Mouse (Mus musculus) kidney, embryonic 16.5 days (tissue): ENCODE results near the gene Ccna1. TPM values are rescaled to one million over a fixed set of nuclear protein-coding genes. Genes with fewer than 3 reads are reported as not detected.

Experiments used
- ATAC-seq: fragments of 200-750 bp; cut with Nextera tagmentation; 2 replicates; pipeline ENCODE4 v1.8.0; 2017; ENCODE audit warnings: moderate TSS enrichment; ENCODE audit not compliant: low FRiP score, low TSS enrichment
- H3K27ac ChIP-seq: fragments of 300-500 bp; sonication (generic); 2 replicates; pipeline ENCODE4 v1.5.1; 2014; ENCODE audit warnings: low read length
- H3K27me3 ChIP-seq: fragments of 300-500 bp; sonication (generic); 2 replicates; pipeline ENCODE4 v1.6.1; 2014; ENCODE audit warnings: low read length, control low read depth, mixed read lengths; ENCODE audit not compliant: insufficient read depth
- H3K36me3 ChIP-seq: fragments of 300-500 bp; sonication (generic); 2 replicates; pipeline ENCODE4 v1.6.1; 2014; ENCODE audit warnings: low read length, control low read depth, mixed read lengths; ENCODE audit not compliant: insufficient read depth
- H3K4me1 ChIP-seq: fragments of 300-500 bp; sonication (generic); 2 replicates; pipeline ENCODE4 v1.6.1; 2014; ENCODE audit warnings: low read length, control low read depth, mixed read lengths; ENCODE audit not compliant: insufficient read depth
- H3K4me2 ChIP-seq: fragments of 300-500 bp; sonication (generic); replicated peaks from 2 replicates; pipeline ENCODE4 v1.6.1; 2014; ENCODE audit warnings: low read depth, low read length
- H3K4me3 ChIP-seq: fragments of 300-500 bp; sonication (generic); 2 replicates; pipeline ENCODE4 v1.5.1; 2014; ENCODE audit warnings: mild to moderate bottlenecking, low read length
- H3K9ac ChIP-seq: fragments of 300-500 bp; sonication (generic); replicated peaks from 2 replicates; pipeline ENCODE4 v1.6.1; 2014; ENCODE audit warnings: low read length
- H3K9me3 ChIP-seq: fragments of 300-500 bp; sonication (generic); 2 replicates; pipeline ENCODE4 v1.6.1; 2016; ENCODE audit warnings: low read length, control low read depth
- WGBS: fragments of 180-500 bp; shearing (Covaris S2); extraction: QIAGEN DNeasy Blood & Tissue Kit; methylation state at CpG from one replicate; pipeline ENCODE4 v1.1.7; 2014; 5-methylcytosine and 5-hydroxymethylcytosine counted together
- polyA plus RNA-seq: library from polyadenylated mRNA; unstranded; fragments of >200 nt; fragmentation: Nextera tagmentation; extraction: Ambion mirVana; gene quantifications from 2 replicates; pipeline ENCODE4 v1.2.1, GENCODE M21; 2015

The Ccna1 gene
- polyA plus RNA-seq = 1.1 and 3.1 TPM in 2 replicates

GRCm38 (mm10) chr3:55055038-55055746 is at the start of gene Ccna1:
Gene Ccna1 (minus strand): TSS chr3:55055501.
- Histone ChIP-seq H3K9ac (peak within 1 kb of the TSS; percentile 45), H3K36me3 (no peaks in the 10 kb centered on the region), H3K4me2 (peak within 1 kb of the TSS; percentile 76), H3K4me1 (peaks cover 8% of the 10 kb centered on the region), H3K9me3 (no peaks in the 10 kb centered on the region), H3K27me3 (peaks cover 18% of the 10 kb centered on the region), H3K4me3 (peak within 1 kb of the TSS; percentile 56), H3K27ac (no peak within 1 kb of the TSS)
- ATAC-seq = peak; percentile 97
- WGBS = under 1% methylated on average over 67 of the region's 73 CpGs

- ATAC-seq = no peak
- no peaks in the 10 kb centered on the region for H3K9me3 ChIP-seq
- no peak overlapping the region for H3K4me3 ChIP-seq
- H3K4me1 ChIP-seq = peaks cover 4% of the 10 kb centered on the region; the same call in 1 of the 2 replicates
- H3K36me3 ChIP-seq = no peaks in the 10 kb centered on the region
- no peaks in the 10 kb centered on the region for H3K27me3 ChIP-seq
- H3K27ac ChIP-seq = no peak overlapping the region
- no peak overlapping the region for H3K9ac ChIP-seq
- H3K4me2 ChIP-seq = no peak overlapping the region
Observed at GRCm38 (mm10) chr3:55101092-55101491, 45.8 kb upstream of the Ccna1 start.

DNA sequence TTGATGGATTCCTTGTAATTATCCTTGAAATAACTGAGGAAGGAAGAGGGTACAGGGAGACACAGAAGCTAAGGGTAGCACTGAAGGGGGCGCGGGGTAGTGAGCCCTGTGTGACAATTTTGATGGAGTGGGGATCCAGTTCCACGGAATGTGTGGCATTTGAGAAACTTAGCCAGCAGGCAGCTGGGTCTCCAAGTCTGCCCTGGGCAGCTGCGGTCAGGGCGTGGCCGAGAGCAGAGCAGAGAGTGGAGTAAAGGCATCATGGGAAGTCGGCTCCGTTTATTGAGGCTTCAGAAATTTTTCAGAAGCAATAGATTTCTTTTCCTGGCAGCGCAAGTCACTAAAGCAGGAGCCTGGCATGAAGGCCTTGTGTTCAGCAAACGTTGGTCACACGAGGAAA is 43.7 kb upstream of the Ccna1 start:
- H3K9ac ChIP-seq = no peak overlapping the region
- H3K4me3 ChIP-seq = no peak overlapping the region
- no peak for ATAC-seq
- H3K4me1 ChIP-seq = peaks cover 4% of the 10 kb centered on the region; the same call in 1 of the 2 replicates
- H3K4me2 ChIP-seq = no peak overlapping the region
- no peak overlapping the region for H3K27ac ChIP-seq
- WGBS = 76% methylated on average over 11 of the region's 11 CpGs
- no peaks in the 10 kb centered on the region for H3K36me3 ChIP-seq
- no peaks in the 10 kb centered on the region for H3K27me3 ChIP-seq
- no peaks in the 10 kb centered on the region for H3K9me3 ChIP-seq

DNA sequence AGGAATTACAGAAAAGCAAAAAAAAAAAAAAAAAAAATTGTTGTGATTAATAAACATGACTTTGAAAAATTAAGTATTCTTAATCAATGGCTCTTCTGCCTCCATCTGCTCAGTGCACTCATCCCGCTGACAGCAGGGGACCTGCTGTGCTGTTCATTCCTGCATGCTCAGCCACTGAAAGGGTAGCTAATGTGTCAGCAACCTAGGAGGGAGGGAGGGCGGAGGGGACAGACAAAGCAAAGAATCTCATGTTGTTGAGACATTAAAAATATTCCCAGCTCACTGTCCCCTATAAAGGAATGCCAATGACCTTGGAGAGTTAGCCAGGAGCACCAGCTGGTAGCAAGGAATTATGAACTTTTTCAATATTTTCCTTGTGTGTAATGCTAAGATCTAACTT is 42.7 kb upstream of the Ccna1 start:
- Histone ChIP-seq H3K9me3 (no peaks in the 10 kb centered on the region), H3K4me3 (no peak overlapping the region), H3K27ac (no peak overlapping the region), H3K36me3 (no peaks in the 10 kb centered on the region), H3K27me3 (no peaks in the 10 kb centered on the region), H3K4me1 (peaks cover 4% of the 10 kb centered on the region; the same call in 1 of the 2 replicates), H3K4me2 (no peak overlapping the region), H3K9ac (no peak overlapping the region)
- 79% methylated on average over 2 of the region's 2 CpGs for WGBS
- no peak for ATAC-seq

DNA sequence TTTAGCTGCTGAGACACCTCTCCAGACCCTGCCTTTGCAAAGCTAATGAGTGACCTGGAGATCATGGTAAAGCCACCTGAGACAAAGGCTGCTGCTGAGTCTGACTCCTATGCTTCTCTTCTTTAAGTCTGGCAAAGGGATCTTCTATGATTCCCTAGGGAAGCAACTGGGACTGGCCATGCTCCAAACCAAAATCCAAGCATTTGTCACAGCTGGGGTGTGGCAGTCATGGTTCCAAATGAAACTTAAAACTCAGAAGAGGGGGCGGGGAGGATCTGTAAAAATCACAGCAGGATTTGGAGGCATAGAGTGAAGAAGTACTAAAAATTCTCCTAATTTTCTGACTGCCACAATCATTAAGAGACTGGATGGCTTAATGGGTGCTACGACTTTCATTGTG is 41.9 kb upstream of the Ccna1 start:
- H3K36me3 ChIP-seq = no peaks in the 10 kb centered on the region
- H3K4me3 ChIP-seq = no peak overlapping the region
- 90% methylated on average over 2 of the region's 2 CpGs for WGBS
- no peak for ATAC-seq
- H3K9me3 ChIP-seq = no peaks in the 10 kb centered on the region
- H3K27ac ChIP-seq = no peak overlapping the region
- H3K9ac ChIP-seq = no peak overlapping the region
- H3K4me1 ChIP-seq = peaks cover 4% of the 10 kb centered on the region; the same call in 1 of the 2 replicates
- no peaks in the 10 kb centered on the region for H3K27me3 ChIP-seq
- H3K4me2 ChIP-seq = no peak overlapping the region

- Histone ChIP-seq H3K27ac (peak overlapping the region; percentile 70), H3K36me3 (no peaks in the 10 kb centered on the region), H3K4me2 (no peak overlapping the region), H3K4me3 (no peak overlapping the region), H3K27me3 (no peaks in the 10 kb centered on the region), H3K4me1 (peaks cover 4% of the 10 kb centered on the region; the same call in 1 of the 2 replicates), H3K9me3 (no peaks in the 10 kb centered on the region), H3K9ac (no peak overlapping the region)
- no peak for ATAC-seq
- 75% methylated on average over 2 of the region's 2 CpGs for WGBS
Observed at GRCm38 (mm10) chr3:55096655-55097005, 41.3 kb upstream of the Ccna1 start.

DNA sequence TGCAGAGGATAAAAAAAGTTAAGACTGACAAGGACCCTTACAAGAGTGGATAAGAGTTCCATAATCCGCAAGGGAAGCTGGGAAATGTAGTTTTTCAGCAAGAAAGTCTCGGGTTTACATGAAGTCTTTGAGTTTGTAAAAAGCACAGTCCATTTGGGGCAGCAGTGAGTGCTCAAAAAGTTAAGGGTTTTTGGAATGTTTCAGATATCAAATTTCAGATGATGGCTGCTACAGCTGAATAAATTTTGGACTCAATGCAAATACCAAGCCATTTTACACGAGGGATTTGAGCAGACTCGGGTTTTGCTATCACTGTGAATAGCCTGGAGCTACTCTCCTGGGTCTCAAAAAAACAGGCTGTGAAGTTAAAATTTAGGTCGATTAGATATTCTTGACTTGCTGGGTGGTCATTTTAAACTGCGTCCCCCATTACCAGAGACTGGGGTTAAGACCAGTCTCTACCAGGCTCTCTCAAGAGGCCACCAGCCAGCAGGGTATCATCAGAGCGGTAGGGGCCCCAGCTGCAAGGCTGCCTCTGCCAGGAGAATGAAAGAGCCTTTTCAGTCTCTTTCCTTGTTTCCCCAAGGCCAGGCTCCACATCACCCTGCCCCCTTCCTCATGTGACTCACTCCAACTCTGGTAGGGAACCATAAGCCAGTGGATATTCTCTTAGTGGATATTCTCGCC is 40.8 kb upstream of the Ccna1 start:
- Histone ChIP-seq H3K4me2 (no peak overlapping the region; the same call in 1 of the 2 replicates), H3K4me3 (no peak overlapping the region), H3K27ac (peak overlapping the region; percentile 70), H3K9me3 (no peaks in the 10 kb centered on the region), H3K27me3 (no peaks in the 10 kb centered on the region), H3K36me3 (no peaks in the 10 kb centered on the region), H3K9ac (no peak overlapping the region), H3K4me1 (peaks cover 4% of the 10 kb centered on the region; the same call in 1 of the 2 replicates)
- WGBS = 34% methylated on average over 8 of the region's 8 CpGs
- peak; percentile 61; the same call in 1 of the 2 replicates for ATAC-seq

DNA sequence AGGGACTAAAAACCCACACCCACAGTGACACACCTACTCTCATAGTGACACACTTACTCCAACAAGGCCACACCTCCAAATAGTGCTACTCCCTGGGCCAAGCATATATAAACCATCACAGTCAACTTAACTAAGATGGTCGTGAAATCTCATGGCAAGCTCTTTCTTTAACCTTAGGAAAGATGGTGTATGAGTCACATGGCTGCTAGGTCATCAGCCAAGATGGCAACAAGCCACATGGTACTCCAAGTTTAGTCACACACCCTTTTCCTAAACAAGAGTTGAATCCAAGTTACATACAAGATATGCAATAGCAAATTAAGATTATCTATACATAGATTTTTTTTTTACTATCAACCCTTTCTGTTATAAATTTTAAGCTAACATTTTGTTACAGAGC is 37.9 kb upstream of the Ccna1 start:
- H3K9me3 ChIP-seq = no peaks in the 10 kb centered on the region
- H3K36me3 ChIP-seq = no peaks in the 10 kb centered on the region
- H3K4me1 ChIP-seq = peaks cover 4% of the 10 kb centered on the region; the same call in 1 of the 2 replicates
- no peak overlapping the region for H3K4me3 ChIP-seq
- H3K27me3 ChIP-seq = no peaks in the 10 kb centered on the region
- 91% methylated on average over 1 of the region's 1 CpGs for WGBS
- H3K9ac ChIP-seq = no peak overlapping the region
- H3K4me2 ChIP-seq = no peak overlapping the region
- H3K27ac ChIP-seq = no peak overlapping the region
- no peak for ATAC-seq

DNA sequence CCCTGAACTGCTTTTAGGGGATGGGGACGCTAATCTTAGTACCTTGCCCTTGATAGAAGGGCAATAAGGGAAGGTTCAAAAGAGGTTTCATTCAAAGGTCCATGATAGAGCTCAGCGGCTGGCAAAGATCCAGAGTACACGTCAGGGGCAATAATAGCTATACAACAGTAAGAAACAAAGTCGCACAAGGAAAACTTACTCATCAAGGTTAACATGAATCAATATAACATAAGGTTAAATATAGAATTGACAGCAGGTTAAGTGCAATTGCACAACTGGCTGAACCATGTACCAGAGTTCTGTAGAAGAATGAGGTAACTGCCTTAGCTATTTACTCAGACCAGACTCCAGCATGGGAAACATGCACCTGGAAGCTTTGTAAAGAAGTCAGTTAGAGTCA is 34.0 kb upstream of the Ccna1 start:
- 71% methylated on average over 4 of the region's 4 CpGs for WGBS

DNA sequence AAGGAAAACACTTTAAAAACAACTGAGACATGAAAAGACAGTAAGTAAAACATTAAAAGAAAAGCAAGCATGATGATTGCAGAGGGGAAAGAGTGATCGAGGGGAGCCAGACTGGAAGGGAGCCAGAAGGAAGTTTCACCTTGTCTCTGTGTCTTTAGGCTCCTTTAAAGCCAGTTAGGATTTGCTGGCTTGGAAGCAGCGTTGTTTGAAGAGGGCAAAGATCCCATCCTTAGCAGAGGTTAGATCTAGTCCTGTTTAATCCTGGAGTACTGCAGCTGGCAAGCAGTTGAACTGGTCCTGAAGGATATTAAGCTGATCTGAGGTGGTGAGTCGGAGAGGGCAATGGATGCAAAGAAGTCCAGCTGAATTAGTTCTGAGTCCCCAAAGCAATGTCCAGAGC is 33.5 kb upstream of the Ccna1 start:
- H3K9me3 ChIP-seq = no peaks in the 10 kb centered on the region
- WGBS = 64% methylated on average over 3 of the region's 3 CpGs
- no peaks in the 10 kb centered on the region for H3K27me3 ChIP-seq
- H3K4me2 ChIP-seq = no peak overlapping the region
- no peak overlapping the region for H3K27ac ChIP-seq
- no peak for ATAC-seq
- H3K4me1 ChIP-seq = no peaks in the 10 kb centered on the region
- H3K36me3 ChIP-seq = no peaks in the 10 kb centered on the region
- no peak overlapping the region for H3K4me3 ChIP-seq
- H3K9ac ChIP-seq = no peak overlapping the region

More for the DNA sequence above, 34.0 kb upstream of the Ccna1 start:
- H3K4me1 ChIP-seq = no peaks in the 10 kb centered on the region
- no peak for ATAC-seq
- H3K27me3 ChIP-seq = no peaks in the 10 kb centered on the region
- no peak overlapping the region for H3K4me3 ChIP-seq
- no peak overlapping the region for H3K9ac ChIP-seq
- no peak overlapping the region for H3K4me2 ChIP-seq
- H3K27ac ChIP-seq = no peak overlapping the region
- H3K9me3 ChIP-seq = no peaks in the 10 kb centered on the region
- H3K36me3 ChIP-seq = no peaks in the 10 kb centered on the region
